Mouse (Mus musculus): ENCODE measurements around the gene Gm42688.

Gm42688 gene

DNA sequence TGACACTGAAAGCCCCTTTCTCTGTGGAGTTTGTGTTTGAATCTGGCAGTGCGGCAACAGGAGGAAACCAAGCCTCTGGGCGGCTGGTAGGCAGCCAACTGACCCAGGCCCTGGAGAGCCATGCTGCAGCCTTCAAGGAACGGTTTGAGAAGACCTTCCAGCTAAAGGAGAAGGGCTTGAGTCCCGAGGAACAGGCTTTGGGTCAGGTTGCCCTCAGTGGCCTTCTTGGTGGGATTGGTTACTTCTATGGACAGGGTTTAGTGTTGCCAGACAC is 15.7 kb downstream of the Gm42688 start:
- in situ Hi-C loops (cut with MboI, MseI), result loop anchor here (5.0 kb wide), 1 partner anchor 40 kb away; the partner anchor contains the start of gene Pcgf1

- in situ Hi-C loops (cut with MboI, MseI), result loop anchor here (5.0 kb wide), 1 partner anchor 40 kb away; the partner anchor contains the start of gene Pcgf1
Observed at GRCm38 (mm10) chr6:83117616-83118015, 16.2 kb downstream of the Gm42688 start.

DNA sequence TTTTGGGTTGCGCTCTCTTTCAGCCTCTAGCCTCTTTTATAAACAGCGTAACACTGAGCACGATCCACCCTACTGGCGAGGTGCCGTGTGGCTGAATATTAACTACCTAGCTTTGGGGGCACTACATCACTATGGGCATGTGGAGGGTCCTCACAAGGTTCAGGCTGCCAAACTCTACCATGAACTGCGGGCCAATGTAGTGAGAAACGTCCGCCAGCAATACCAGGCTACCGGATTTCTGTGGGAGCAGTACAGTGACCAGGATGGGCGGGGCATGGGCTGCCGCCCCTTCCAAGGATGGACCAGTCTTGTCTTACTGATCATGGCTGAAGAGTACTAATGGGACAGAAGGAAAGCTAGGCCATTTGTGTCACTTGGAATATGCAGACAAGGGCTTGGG is 17.0 kb downstream of the Gm42688 start:
- in situ Hi-C loops (cut with MboI, MseI), result loop anchor here (5.0 kb wide), 1 partner anchor 41 kb away; the partner anchor contains the start of gene Pcgf1

GRCm38 (mm10) chr6:83118825-83119733 is 17.7 kb downstream of the Gm42688 start:
- in situ Hi-C loops (cut with MboI, MseI), result loop anchor here (5.0 kb wide), 1 partner anchor 42 kb away; the partner anchor contains the start of gene Pcgf1

GRCm38 (mm10) chr6:83119734-83120051 is 18.3 kb downstream of the Gm42688 start:
- in situ Hi-C loops (cut with MboI, MseI), result loop anchor here (5.0 kb wide), 1 partner anchor 42 kb away; the partner anchor contains the start of gene Pcgf1

DNA sequence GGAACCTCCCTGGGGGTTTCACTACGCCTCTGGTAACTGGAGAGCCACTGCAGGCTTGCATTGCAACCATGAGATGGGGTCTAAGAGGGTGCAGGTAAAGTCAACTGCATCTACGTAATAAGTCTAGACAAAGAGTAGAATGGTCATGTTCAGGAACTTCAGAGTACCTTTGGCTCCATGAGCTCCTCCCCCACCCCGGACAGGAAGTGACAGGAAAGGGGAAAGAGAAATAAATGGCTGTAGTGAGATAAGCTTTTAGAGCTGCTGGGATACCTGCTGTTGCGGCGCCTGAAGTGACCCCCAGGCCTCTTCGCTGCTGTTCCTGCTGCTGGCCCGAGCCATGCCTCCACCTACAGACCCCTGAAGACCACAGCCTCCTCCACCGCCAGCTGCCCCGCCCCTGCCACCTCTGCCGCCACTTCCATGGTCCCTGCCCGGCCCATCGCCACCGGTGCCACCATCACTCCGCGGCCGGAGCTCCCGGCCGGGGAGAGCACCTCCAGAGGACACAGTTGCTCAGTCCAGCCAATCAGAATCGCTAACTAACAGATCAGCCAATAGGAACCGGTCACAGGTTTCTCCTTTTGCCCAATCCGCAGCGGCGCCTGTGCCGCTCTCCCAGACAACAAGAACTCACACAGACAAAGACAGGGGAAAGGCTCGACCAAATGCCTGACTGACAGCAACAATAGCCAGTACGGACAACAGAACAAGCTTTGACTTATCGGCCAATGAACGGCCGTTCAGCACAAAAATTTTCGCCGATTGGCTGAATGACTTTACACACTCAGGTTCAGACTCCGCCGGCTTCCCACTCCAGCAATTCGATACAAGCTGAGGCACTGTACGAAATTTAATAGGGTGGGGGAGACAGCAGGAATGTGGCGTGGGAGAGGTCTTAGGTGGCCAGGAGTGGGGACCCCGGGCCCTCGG is 19.8 kb downstream of the Gm42688 start, which contains the start of gene Wbp1:
Gene Wbp1 (minus strand): TSS at position 630 of the 933 bp plus-strand sequence.
- in situ Hi-C loops (cut with MboI, MseI), result no loop called here

GRCm38 (mm10) chr6:83121863-83122710 is 20.7 kb downstream of the Gm42688 start:
- in situ Hi-C loops (cut with MboI, MseI), result no loop called here

- in situ Hi-C loops (cut with MboI, MseI), result no loop called here
Observed at GRCm38 (mm10) chr6:83122961-83123360, 21.5 kb downstream of the Gm42688 start.

- in situ Hi-C loops (cut with MboI, MseI), result no loop called here
Observed at GRCm38 (mm10) chr6:83124851-83125312, 23.5 kb downstream of the Gm42688 start.

DNA sequence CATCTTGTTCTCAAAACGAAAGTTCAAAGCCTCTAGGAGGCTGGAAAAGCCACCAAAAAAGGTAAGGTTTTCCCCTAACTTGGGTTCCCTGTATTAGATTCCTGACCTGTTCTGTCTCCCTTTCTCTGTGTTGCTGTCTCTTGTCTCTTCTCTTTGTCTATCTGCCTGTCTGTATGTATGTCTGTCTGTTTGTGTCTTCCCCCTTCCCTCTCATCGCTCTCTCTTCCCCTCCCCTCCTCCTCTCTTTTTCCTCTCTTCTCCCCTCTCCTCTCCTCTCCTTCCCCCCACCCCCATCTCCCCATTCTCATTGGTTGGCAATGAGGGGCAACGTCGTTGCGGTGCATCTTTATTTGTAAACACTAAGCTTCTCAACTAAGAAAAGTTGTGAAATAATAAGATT is 23.9 kb downstream of the Gm42688 start, which contains the start of gene Ino80b:
Gene Ino80b (minus strand): TSS at position 101 of the 400 bp plus-strand sequence.
- in situ Hi-C loops (cut with MboI, MseI), result no loop called here

- in situ Hi-C loops (cut with MboI, MseI), result no loop called here
Observed at GRCm38 (mm10) chr6:83127419-83127818, 26.0 kb downstream of the Gm42688 start.

DNA sequence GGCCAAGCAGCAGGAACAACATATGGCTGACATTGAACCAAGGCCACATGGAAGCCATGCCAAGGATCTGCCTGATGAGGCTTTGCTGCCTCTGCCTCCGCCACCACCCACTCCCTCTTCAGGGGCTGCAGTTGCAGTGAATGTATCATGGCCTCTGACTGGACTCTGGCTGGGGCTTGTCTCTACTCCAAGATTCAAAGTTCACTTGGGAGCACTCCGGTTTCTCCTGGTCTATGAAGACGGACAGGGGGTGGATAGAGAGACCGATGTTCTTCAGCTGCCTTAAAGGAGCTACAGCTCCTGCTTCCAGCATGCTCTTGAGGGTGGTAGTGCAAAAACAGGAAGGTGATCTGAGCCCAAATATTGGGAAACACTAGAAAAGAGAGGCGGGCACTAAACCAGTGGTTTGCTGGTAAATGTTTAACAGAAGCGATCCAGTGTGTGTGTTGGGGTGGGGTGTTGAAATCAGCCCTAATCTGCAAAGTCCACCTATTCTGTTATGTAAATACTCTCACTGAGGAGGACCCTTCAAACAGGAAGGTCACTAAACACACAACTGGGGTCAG is 30.1 kb downstream of the Gm42688 start:
- in situ Hi-C loops (cut with MboI, MseI), result no loop called here

DNA sequence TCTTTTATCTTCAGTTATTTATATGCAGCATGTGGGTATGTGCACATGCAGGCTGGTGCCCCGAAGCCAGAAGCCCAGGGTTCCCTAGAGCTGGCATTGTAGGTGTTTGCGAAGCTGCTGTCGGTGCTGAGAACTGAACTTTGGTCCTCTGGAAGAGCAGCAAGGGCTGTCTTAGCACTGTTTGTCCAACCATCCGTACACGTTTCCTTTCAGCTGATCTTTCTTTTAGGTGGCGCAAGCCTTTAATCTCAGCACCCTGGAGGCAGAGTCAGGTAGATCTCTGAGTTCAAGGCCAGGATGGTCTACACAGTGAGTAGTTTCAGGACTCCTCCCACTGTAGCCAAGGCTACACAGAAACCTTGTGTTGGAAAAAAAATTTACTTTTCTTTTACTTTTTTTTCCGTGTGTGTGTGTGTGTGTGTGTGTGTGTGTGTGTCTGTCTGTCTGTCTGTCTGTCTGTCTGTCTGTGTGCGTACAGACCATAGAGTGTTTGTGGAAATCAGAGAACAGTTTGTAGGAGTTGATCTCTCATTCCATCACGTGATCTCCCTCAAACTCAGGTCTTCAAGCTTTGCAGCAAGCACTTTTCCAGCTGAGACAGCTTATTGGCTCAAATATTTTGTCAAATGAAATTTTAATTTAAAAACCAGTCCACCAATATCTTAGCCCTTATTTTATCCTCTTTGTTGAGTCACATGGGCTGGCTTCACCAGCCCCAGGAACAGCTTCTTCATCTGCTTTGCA is 30.9 kb downstream of the Gm42688 start:
- in situ Hi-C loops (cut with MboI, MseI), result no loop called here

GRCm38 (mm10) chr6:83134226-83134625 is 32.8 kb downstream of the Gm42688 start:
- in situ Hi-C loops (cut with MboI, MseI), result no loop called here

GRCm38 (mm10) chr6:83134951-83135513 is 33.6 kb downstream of the Gm42688 start, which contains the start of gene Rtkn:
Gene Rtkn, plus strand, starts transcription at chr6:83135463.
- in situ Hi-C loops (cut with MboI, MseI), result no loop called here

- in situ Hi-C loops (cut with MboI, MseI), result no loop called here
Observed at GRCm38 (mm10) chr6:83135571-83136161, 34.2 kb downstream of the Gm42688 start.

- in situ Hi-C loops (cut with MboI, MseI), result no loop called here
Observed at GRCm38 (mm10) chr6:83136291-83136880, 35.0 kb downstream of the Gm42688 start.

DNA sequence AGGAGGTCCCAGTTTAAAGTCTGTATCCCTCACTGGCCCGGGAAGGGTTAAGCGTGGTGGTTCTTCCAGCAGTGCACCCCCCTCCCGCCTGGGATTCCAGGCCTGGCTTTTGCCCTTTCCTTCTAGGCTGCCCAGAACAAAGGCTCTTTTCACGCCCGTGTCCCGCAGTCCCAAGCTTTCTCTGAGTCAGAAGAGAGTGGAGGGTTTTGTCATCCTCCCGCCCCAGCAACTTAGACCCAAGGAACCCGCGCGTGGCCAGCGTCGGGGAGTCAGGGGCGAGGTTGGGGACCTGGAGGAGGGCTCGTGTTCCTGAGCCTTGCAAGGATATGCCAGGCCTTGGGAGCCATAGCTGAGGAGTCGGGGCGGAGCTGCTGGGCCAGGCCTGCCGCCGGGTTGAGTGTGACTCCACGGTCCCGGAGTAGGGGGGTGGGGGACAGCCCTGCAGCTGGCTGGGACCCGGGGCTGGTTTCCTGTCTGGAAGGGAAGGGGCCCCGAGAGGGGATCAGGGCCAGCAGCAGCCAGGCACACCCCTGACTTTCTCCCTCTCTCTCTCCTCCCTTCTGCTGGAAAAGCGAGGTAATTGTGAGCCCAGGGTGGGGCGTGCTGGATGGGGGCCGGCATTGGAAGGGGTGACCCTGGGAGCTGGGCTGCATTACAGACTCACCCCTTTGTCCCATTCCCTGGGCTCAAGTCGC is 35.6 kb downstream of the Gm42688 start:
- in situ Hi-C loops (cut with MboI, MseI), result no loop called here

Data from T-helper 2 cell (primary cell).